Mouse (Mus musculus) embryonic fibroblast, embryonic 13.5 days (primary cell): ENCODE data around the gene Mrpl23.

Experiments used
- CTCF ChIP-seq: IDR thresholded peaks from 2 replicates; pipeline ENCODE4 v1.5.1; 2011; ENCODE audit warnings: mild to moderate bottlenecking, control low read depth, low read length, moderate library complexity, borderline replicate concordance; ENCODE audit not compliant: insufficient read depth
- POLR2A ChIP-seq: IDR thresholded peaks from 2 replicates; pipeline ENCODE4 v1.6.1; 2011; ENCODE audit warnings: low read depth, mild to moderate bottlenecking, control low read depth, low read length, moderate library complexity

DNA sequence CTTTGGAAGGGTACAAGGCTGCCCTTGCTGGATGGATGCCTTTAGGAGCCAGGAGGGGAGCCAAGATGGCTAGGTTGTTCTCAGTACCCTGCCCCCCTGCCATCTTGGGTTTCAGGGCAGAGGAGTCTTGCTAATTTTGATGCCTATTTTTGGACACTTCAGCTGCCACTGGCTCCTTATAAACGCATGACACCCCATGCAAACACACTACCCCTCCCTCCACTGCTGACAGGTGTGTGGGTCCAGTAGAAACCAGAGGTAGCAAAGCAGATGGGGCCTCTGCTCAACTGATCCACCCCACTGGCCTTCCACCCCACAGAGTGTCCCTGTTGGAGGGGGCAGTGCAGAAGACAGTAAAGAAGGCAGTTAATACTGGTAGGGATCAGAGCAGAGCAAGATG is 32.5 kb upstream of the Mrpl23 start:
- TF ChIP-seq CTCF (no peak), POLR2A (no peak)
